Mouse (Mus musculus) ES-E14 (cell line): ENCODE data around the gene Armt1. TPM values are rescaled to one million over a fixed set of nuclear protein-coding genes. Genes with fewer than 3 reads are reported as not detected.
A peak's percentile ranks its signal among the peaks of the same experiment; 100 is the strongest.

Experiments
- DNase-seq: peaks from one replicate; pipeline ENCODE4 v3.0.0-alpha.2; 2013; ENCODE audit warnings: low read depth, low spot score
- H3K27ac ChIP-seq: 2 replicates; pipeline ENCODE4 v1.5.1; 2012; ENCODE audit warnings: low read depth, mild to moderate bottlenecking, low read length, moderate library complexity, mixed read lengths; ENCODE audit not compliant: poor library complexity, insufficient read depth, severe bottlenecking
- H3K36me3 ChIP-seq: 2 replicates; pipeline ENCODE4 v1.6.1; 2012; ENCODE audit warnings: mild to moderate bottlenecking, low read length, moderate library complexity, mixed read lengths; ENCODE audit not compliant: control insufficient read depth, poor library complexity, insufficient read depth, severe bottlenecking
- H3K4me1 ChIP-seq, 2 experiments: fragments of 150-350 bp in 1 of 2; sonication (generic) in 1 of 2; 2 replicates each; pipeline ENCODE4 v1.6.1; 2012; ENCODE audit warnings: low read length in 2 of 2, mild to moderate bottlenecking in 1 of 2, mixed read lengths in 1 of 2; ENCODE audit not compliant: control insufficient read depth in 2 of 2, insufficient read depth in 2 of 2, poor library complexity in 1 of 2
- H3K4me3 ChIP-seq, 2 experiments: fragments of 150-350 bp in 1 of 2; sonication (generic) in 1 of 2; 2 replicates each; pipeline ENCODE4 v1.5.1; 2012; ENCODE audit warnings: low read length in 2 of 2, low read depth in 1 of 2, mild to moderate bottlenecking in 1 of 2, mixed read lengths in 1 of 2; ENCODE audit not compliant: insufficient read depth in 1 of 2, poor library complexity in 1 of 2, severe bottlenecking in 1 of 2
- H3K9ac ChIP-seq: 2 replicates; pipeline ENCODE4 v1.6.1; 2012; ENCODE audit warnings: low read depth, mild to moderate bottlenecking, low read length, mixed read lengths; ENCODE audit not compliant: poor library complexity, insufficient read depth, severe bottlenecking
- H3K9me3 ChIP-seq: fragments of 150-350 bp; sonication (generic); 2 replicates; pipeline ENCODE4 v1.6.1; 2012; ENCODE audit warnings: low read depth, mild to moderate bottlenecking, low read length; ENCODE audit not compliant: control insufficient read depth, insufficient read depth
- CHD2 ChIP-seq: IDR thresholded peaks from 2 replicates; pipeline ENCODE4 v1.6.1; 2014; ENCODE audit warnings: mild to moderate bottlenecking, low read depth, low read length, inconsistent platforms
- HCFC1 ChIP-seq: IDR thresholded peaks from 2 replicates; pipeline ENCODE4 v1.6.1; 2012; ENCODE audit warnings: low read length, inconsistent platforms, borderline replicate concordance; ENCODE audit not compliant: insufficient read depth
- MAFK ChIP-seq: IDR thresholded peaks from 2 replicates; pipeline ENCODE4 v1.6.1; 2014; ENCODE audit warnings: mild to moderate bottlenecking, low read depth, low read length, inconsistent platforms; ENCODE audit not compliant: insufficient read depth
- ZC3H11A ChIP-seq: IDR thresholded peaks from 2 replicates; pipeline ENCODE4 v1.6.1; 2012; ENCODE audit warnings: low read depth, mild to moderate bottlenecking, inconsistent platforms, low read length, borderline replicate concordance
- ZNF384 ChIP-seq: IDR thresholded peaks from 2 replicates; pipeline ENCODE4 v1.6.1; 2012; ENCODE audit warnings: low read depth, low read length, inconsistent platforms
- in situ Hi-C, 2 experiments: fragments of 600-800 bp; cut with MboI; formaldehyde crosslinking; loops; one replicate each; pipeline ENCODE4 v1.15.1; 2025; ENCODE audit warnings: low sequenced_read_pairs in 2 of 2, inconsistent platforms in 1 of 2; ENCODE audit not compliant: unreplicated experiment in 2 of 2
- total RNA-seq: library from RNA; depleted of rRNA; stranded (reverse); fragments of 300-350 nt; gene quantifications from 2 replicates; pipeline ENCODE4 v1.2.3, GENCODE M21; 2012

Armt1 gene
- total RNA-seq, 1 experiment = 19.0 TPM

GRCm38 (mm10) chr10:4391851-4392250 is 40.4 kb upstream of the Armt1 start:
- Histone ChIP-seq H3K36me3 (peaks cover 16% of the 10 kb centered on the region; the same call in 1 of the 2 replicates), H3K9me3 (no peaks in the 10 kb centered on the region), H3K27ac (no peak overlapping the region), H3K9ac (peak overlapping the region; percentile 30; the same call in 1 of the 2 replicates), H3K4me3 (no peak overlapping the region; a peak in 1 of 4 replicates), H3K4me1 (peaks cover 5 to 22% of the 10 kb centered on the region in 2 experiments; a peak in 3 of 4 replicates)
- TF ChIP-seq HCFC1 = no peak
- no peak for TF ChIP-seq CHD2
- TF ChIP-seq MAFK = no peak
- TF ChIP-seq ZNF384 = no peak
- TF ChIP-seq ZC3H11A = no peak
- in situ Hi-C loops = no loop called here
- DNase-seq = no peak

GRCm38 (mm10) chr10:4395321-4395720 is 36.9 kb upstream of the Armt1 start:
- H3K27ac ChIP-seq = no peak overlapping the region
- H3K36me3 ChIP-seq = peaks cover 10% of the 10 kb centered on the region; the same call in 1 of the 2 replicates
- DNase-seq = no peak
- TF ChIP-seq ZC3H11A (no peak), HCFC1 (no peak), MAFK (no peak), ZNF384 (no peak), CHD2 (no peak)
- H3K9ac ChIP-seq = no peak overlapping the region
- peaks cover 5 to 13% of the 10 kb centered on the region in 2 experiments; a peak in 2 of 4 replicates for H3K4me1 ChIP-seq
- no peak overlapping the region for H3K4me3 ChIP-seq
- in situ Hi-C loops = no loop called here
- no peaks in the 10 kb centered on the region for H3K9me3 ChIP-seq

GRCm38 (mm10) chr10:4398058-4398457 is 34.2 kb upstream of the Armt1 start:
- H3K9ac ChIP-seq = no peak overlapping the region
- in situ Hi-C loops = no loop called here
- H3K9me3 ChIP-seq = no peaks in the 10 kb centered on the region
- H3K4me1 ChIP-seq = peaks cover 5 to 9% of the 10 kb centered on the region in 2 experiments; a peak in 2 of 4 replicates
- H3K27ac ChIP-seq = no peak overlapping the region
- TF ChIP-seq CHD2 (no peak), MAFK (no peak), ZC3H11A (no peak), ZNF384 (no peak), HCFC1 (no peak)
- peaks cover 6% of the 10 kb centered on the region; the same call in 1 of the 2 replicates for H3K36me3 ChIP-seq
- no peak overlapping the region for H3K4me3 ChIP-seq
- DNase-seq = no peak

GRCm38 (mm10) chr10:4404895-4405491 is 27.3 kb upstream of the Armt1 start:
- no peaks in the 10 kb centered on the region for H3K4me1 ChIP-seq
- peak; percentile 56 for DNase-seq
- H3K9me3 ChIP-seq = no peaks in the 10 kb centered on the region
- no peak overlapping the region for H3K9ac ChIP-seq
- H3K4me3 ChIP-seq = no peak overlapping the region
- TF ChIP-seq ZNF384 (peak; percentile 14; the same call in 1 of the 2 replicates), ZC3H11A (0 out of 2 replicates have a peak, but pooled peaks have one; percentile 22), CHD2 (no peak)
- H3K36me3 ChIP-seq = peaks cover 20% of the 10 kb centered on the region
- in situ Hi-C loops = loop anchor here in 1 of 2 experiments (25.0 kb wide), 1 partner anchor 757 kb away; no protein-coding TSS in a partner anchor
- H3K27ac ChIP-seq = no peak overlapping the region
